Mouse (Mus musculus) ES-E14 (cell line): ENCODE measurements around the gene 4921524J17Rik.

Experiments
- CHD2 ChIP-seq: IDR thresholded peaks from 2 replicates; pipeline ENCODE4 v1.6.1; 2014; ENCODE audit warnings: mild to moderate bottlenecking, low read depth, low read length, inconsistent platforms
- HCFC1 ChIP-seq: IDR thresholded peaks from 2 replicates; pipeline ENCODE4 v1.6.1; 2012; ENCODE audit warnings: low read length, inconsistent platforms, borderline replicate concordance; ENCODE audit not compliant: insufficient read depth
- MAFK ChIP-seq: IDR thresholded peaks from 2 replicates; pipeline ENCODE4 v1.6.1; 2014; ENCODE audit warnings: mild to moderate bottlenecking, low read depth, low read length, inconsistent platforms; ENCODE audit not compliant: insufficient read depth
- ZC3H11A ChIP-seq: IDR thresholded peaks from 2 replicates; pipeline ENCODE4 v1.6.1; 2012; ENCODE audit warnings: low read depth, mild to moderate bottlenecking, inconsistent platforms, low read length, borderline replicate concordance
- ZNF384 ChIP-seq: IDR thresholded peaks from 2 replicates; pipeline ENCODE4 v1.6.1; 2012; ENCODE audit warnings: low read depth, low read length, inconsistent platforms

GRCm38 (mm10) chr8:85460804-85461203 is 28.2 kb upstream of the 4921524J17Rik start:
- no peak for TF ChIP-seq MAFK
- TF ChIP-seq HCFC1 = no peak
- TF ChIP-seq ZC3H11A = no peak
- no peak for TF ChIP-seq CHD2
- no peak for TF ChIP-seq ZNF384
